Mouse (Mus musculus): ENCODE measurements around the gene Kcne1. TPM values are rescaled to one million over a fixed set of nuclear protein-coding genes. Genes with fewer than 3 reads are reported as not detected.

The Kcne1 gene
- polyA plus RNA-seq, 1 experiment from 2014 or later, result 0.69 TPM

GRCm38 (mm10) chr16:92324309-92325061 is 34.8 kb downstream of the Kcne1 start:
- Histone ChIP-seq H3K36me3 (no peaks in the 10 kb centered on the region), H3K27ac (no peak overlapping the region), H3K27me3 (no peaks in the 10 kb centered on the region), H3K9ac (no peak overlapping the region), H3K4me3 (no peak overlapping the region), H3K4me1 (0 out of 2 replicates have a peak, but pooled peaks cover 5% of the 10 kb centered on the region), H3K4me2 (replicated peaks) (no peak overlapping the region), H3K9me3 (no peaks in the 10 kb centered on the region)
- no peak for ATAC-seq (ENCODE audit: insufficient number of reproducible peaks, insufficient read depth, low FRiP score, low TSS enrichment)
- 41% methylated on average over 7 of the region's 7 CpGs for WGBS

- WGBS, result 88% methylated on average over 8 of the region's 8 CpGs
- H3K27ac ChIP-seq, result no peak within 1 kb of the TSS
- no peaks in the 10 kb centered on the region for H3K27me3 ChIP-seq
- no peaks in the 10 kb centered on the region for H3K9me3 ChIP-seq
- H3K4me3 ChIP-seq, result no peak within 1 kb of the TSS
- H3K4me1 ChIP-seq, result 0 out of 2 replicates have a peak, but pooled peaks cover 5% of the 10 kb centered on the region
- ATAC-seq (ENCODE audit: insufficient number of reproducible peaks, insufficient read depth, low FRiP score, low TSS enrichment), result no peak
- H3K36me3 ChIP-seq, result no peaks in the 10 kb centered on the region
- no peak within 1 kb of the TSS for H3K9ac ChIP-seq
- H3K4me2 ChIP-seq (replicated peaks), result no peak within 1 kb of the TSS
Measured at GRCm38 (mm10) chr16:92321341-92321740, 37.9 kb downstream of the Kcne1 start, which contains the start of gene Fam243. TSS of gene Fam243 (minus strand) at chr16:92321441.

- H3K27ac ChIP-seq, result no peak overlapping the region
- H3K4me1 ChIP-seq, result 0 out of 2 replicates have a peak, but pooled peaks cover 5% of the 10 kb centered on the region
- WGBS, result 86% methylated on average over 3 of the region's 3 CpGs
Measured at GRCm38 (mm10) chr16:92320361-92320760, 38.9 kb downstream of the Kcne1 start.

GRCm38 (mm10) chr16:92319353-92320109 is 39.7 kb downstream of the Kcne1 start:
- no peaks in the 10 kb centered on the region for H3K27me3 ChIP-seq
- 0 out of 2 replicates have a peak, but pooled peaks cover 4% of the 10 kb centered on the region for H3K4me1 ChIP-seq
- ATAC-seq (ENCODE audit: insufficient number of reproducible peaks, insufficient read depth, low FRiP score, low TSS enrichment), result no peak
- H3K4me3 ChIP-seq, result no peak overlapping the region
- H3K4me2 ChIP-seq (replicated peaks), result no peak overlapping the region
- H3K27ac ChIP-seq, result no peak overlapping the region
- no peak overlapping the region for H3K9ac ChIP-seq
- 63% methylated on average over 20 of the region's 20 CpGs for WGBS
- no peaks in the 10 kb centered on the region for H3K9me3 ChIP-seq
- H3K36me3 ChIP-seq, result no peaks in the 10 kb centered on the region

More at GRCm38 (mm10) chr16:92320361-92320760, 38.9 kb downstream of the Kcne1 start:
- H3K4me3 ChIP-seq, result no peak overlapping the region
- H3K9ac ChIP-seq, result no peak overlapping the region
- no peak for ATAC-seq (ENCODE audit: insufficient number of reproducible peaks, insufficient read depth, low FRiP score, low TSS enrichment)
- no peaks in the 10 kb centered on the region for H3K36me3 ChIP-seq
- H3K9me3 ChIP-seq, result no peaks in the 10 kb centered on the region
- no peak overlapping the region for H3K4me2 ChIP-seq (replicated peaks)
- no peaks in the 10 kb centered on the region for H3K27me3 ChIP-seq

- Histone ChIP-seq H3K4me2 (replicated peaks) (no peak overlapping the region), H3K4me3 (no peak overlapping the region), H3K9me3 (no peaks in the 10 kb centered on the region), H3K27ac (no peak overlapping the region), H3K36me3 (peaks cover 22% of the 10 kb centered on the region), H3K4me1 (0 out of 2 replicates have a peak, but pooled peaks cover 3% of the 10 kb centered on the region), H3K9ac (no peak overlapping the region), H3K27me3 (no peaks in the 10 kb centered on the region)
- ATAC-seq (ENCODE audit: insufficient number of reproducible peaks, insufficient read depth, low FRiP score, low TSS enrichment), result no peak
- 80% methylated on average over 7 of the region's 7 CpGs for WGBS
Measured at GRCm38 (mm10) chr16:92316049-92316738, 43.1 kb downstream of the Kcne1 start.

GRCm38 (mm10) chr16:92313953-92314741 is 45.1 kb downstream of the Kcne1 start:
- Histone ChIP-seq H3K9me3 (no peaks in the 10 kb centered on the region), H3K4me3 (no peak overlapping the region), H3K27ac (no peak overlapping the region), H3K9ac (no peak overlapping the region), H3K27me3 (no peaks in the 10 kb centered on the region), H3K4me2 (replicated peaks) (no peak overlapping the region), H3K4me1 (peaks cover 6% of the 10 kb centered on the region; the same call in 1 of the 2 replicates), H3K36me3 (peaks cover 35% of the 10 kb centered on the region)
- peak; percentile 83 for ATAC-seq (ENCODE audit: insufficient number of reproducible peaks, insufficient read depth, low FRiP score, low TSS enrichment)
- WGBS, result 49% methylated on average over 13 of the region's 13 CpGs

- Histone ChIP-seq H3K27me3 (no peaks in the 10 kb centered on the region), H3K36me3 (peaks cover 63% of the 10 kb centered on the region), H3K9ac (no peak overlapping the region), H3K4me1 (peaks cover 4% of the 10 kb centered on the region; the same call in 1 of the 2 replicates), H3K27ac (no peak overlapping the region), H3K4me3 (no peak overlapping the region), H3K4me2 (replicated peaks) (no peak overlapping the region), H3K9me3 (no peaks in the 10 kb centered on the region)
- no peak for ATAC-seq (ENCODE audit: insufficient number of reproducible peaks, insufficient read depth, low FRiP score, low TSS enrichment)
- WGBS, result 44% methylated on average over 4 of the region's 4 CpGs
Measured at GRCm38 (mm10) chr16:92309126-92309525, 50.1 kb downstream of the Kcne1 start.

GRCm38 (mm10) chr16:92307947-92308346 is 51.3 kb downstream of the Kcne1 start:
- 78% methylated on average over 3 of the region's 3 CpGs for WGBS
- peaks cover 58% of the 10 kb centered on the region for H3K36me3 ChIP-seq
- no peak overlapping the region for H3K4me2 ChIP-seq (replicated peaks)
- no peak overlapping the region for H3K27ac ChIP-seq
- peaks cover 6% of the 10 kb centered on the region for H3K4me1 ChIP-seq
- H3K9me3 ChIP-seq, result no peaks in the 10 kb centered on the region
- H3K27me3 ChIP-seq, result no peaks in the 10 kb centered on the region
- H3K9ac ChIP-seq, result no peak overlapping the region
- ATAC-seq (ENCODE audit: insufficient number of reproducible peaks, insufficient read depth, low FRiP score, low TSS enrichment), result no peak
- no peak overlapping the region for H3K4me3 ChIP-seq

- Histone ChIP-seq H3K4me3 (no peak overlapping the region), H3K4me2 (replicated peaks) (no peak overlapping the region), H3K36me3 (peaks cover 34% of the 10 kb centered on the region), H3K9ac (no peak overlapping the region), H3K9me3 (no peaks in the 10 kb centered on the region), H3K4me1 (peaks cover 22% of the 10 kb centered on the region), H3K27ac (no peak overlapping the region), H3K27me3 (no peaks in the 10 kb centered on the region)
- ATAC-seq (ENCODE audit: insufficient number of reproducible peaks, insufficient read depth, low FRiP score, low TSS enrichment), result no peak
- WGBS, result 89% methylated on average over 2 of the region's 2 CpGs
Measured at GRCm38 (mm10) chr16:92305519-92305918, 53.7 kb downstream of the Kcne1 start.

GRCm38 (mm10) chr16:92302506-92302905 is 56.8 kb downstream of the Kcne1 start:
- Histone ChIP-seq H3K4me2 (replicated peaks) (peak overlapping the region; percentile 61), H3K4me1 (peaks cover 20% of the 10 kb centered on the region), H3K9me3 (no peaks in the 10 kb centered on the region), H3K27me3 (no peaks in the 10 kb centered on the region), H3K4me3 (peak overlapping the region; percentile 72; the same call in 1 of the 2 replicates), H3K27ac (no peak overlapping the region), H3K9ac (no peak overlapping the region), H3K36me3 (peaks cover 20% of the 10 kb centered on the region; the same call in 1 of the 2 replicates)
- ATAC-seq (ENCODE audit: insufficient number of reproducible peaks, insufficient read depth, low FRiP score, low TSS enrichment), result no peak
- 50% methylated on average over 5 of the region's 5 CpGs for WGBS

GRCm38 (mm10) chr16:92301989-92302388 is 57.3 kb downstream of the Kcne1 start:
- H3K27ac ChIP-seq, result peak overlapping the region; percentile 58; the same call in 1 of the 2 replicates
- no peak for ATAC-seq (ENCODE audit: insufficient number of reproducible peaks, insufficient read depth, low FRiP score, low TSS enrichment)
- 26% methylated on average over 5 of the region's 5 CpGs for WGBS
- H3K27me3 ChIP-seq, result no peaks in the 10 kb centered on the region
- H3K4me2 ChIP-seq (replicated peaks), result peak overlapping the region; percentile 61
- H3K36me3 ChIP-seq, result peaks cover 16% of the 10 kb centered on the region; the same call in 1 of the 2 replicates
- H3K4me3 ChIP-seq, result peak overlapping the region; percentile 72
- H3K9ac ChIP-seq, result peak overlapping the region; percentile 83; the same call in 1 of the 2 replicates
- H3K4me1 ChIP-seq, result peaks cover 20% of the 10 kb centered on the region
- no peaks in the 10 kb centered on the region for H3K9me3 ChIP-seq

All from embryonic facial prominence, embryonic 12.5 days (tissue).